14 mouse cellular contexts compared by ENCODE assay signal in genomic region chr5:89149436-89150040, GRCm38 (mm10).
DNase-seq lines count a peak whose midpoint lies in the region; ATAC-seq lines count a peak whose summit lies in the region.
"Had no signal": no experiment of that assay in that cellular context is flagged by ENCODE, and none has a peak within 500 bp of the region (broad histone marks: within the 10 kb centered on the region; RNA-seq: fewer than 3 reads in every experiment).

No protein-coding gene starts in this region.

- H3K36me3 ChIP-seq in heart, embryonic 10.5 days, result no peaks in the 10 kb centered on the region
- H3K36me3 ChIP-seq in intestine, embryonic 14.5 days (ENCODE audit: control insufficient read depth, insufficient read depth, low read length), result no peaks in the 10 kb centered on the region
- H3K36me3 ChIP-seq: limb, embryonic 13.5 days had no signal

- WGBS in heart, embryonic 10.5 days, result 27% methylated on average over 2 of the region's 2 CpGs
- WGBS in intestine, embryonic 14.5 days, result 19% methylated on average over 2 of the region's 2 CpGs

- no peaks in the 10 kb centered on the region for H3K27me3 ChIP-seq in heart, embryonic 10.5 days (ENCODE audit: insufficient read depth, poor library complexity, severe bottlenecking)
- H3K27me3 ChIP-seq in intestine, embryonic 14.5 days (replicated peaks; ENCODE audit: control insufficient read depth, insufficient read depth, low read length), result no peaks in the 10 kb centered on the region
- H3K27me3 ChIP-seq: CH12.LX; limb, embryonic 13.5 days had no signal

- H3K9me3 ChIP-seq in heart, embryonic 10.5 days, result no peaks in the 10 kb centered on the region
- no peaks in the 10 kb centered on the region for H3K9me3 ChIP-seq in intestine, embryonic 14.5 days (ENCODE audit: control insufficient read depth, low read length)
- H3K9me3 ChIP-seq: limb, embryonic 13.5 days had no signal

- no peak overlapping the region for H3K9ac ChIP-seq in intestine, embryonic 14.5 days (ENCODE audit: low read length)
- H3K9ac ChIP-seq: limb, embryonic 13.5 days had no signal

- peaks cover 19% of the 10 kb centered on the region for H3K4me1 ChIP-seq in heart, embryonic 10.5 days
- peaks cover 33% of the 10 kb centered on the region for H3K4me1 ChIP-seq in intestine, embryonic 14.5 days (replicated peaks; ENCODE audit: control insufficient read depth, insufficient read depth, low read length)

- no peak for ATAC-seq in intestine, embryonic 14.5 days (replicated peaks; ENCODE audit: low FRiP score, low TSS enrichment, low read depth)
- ATAC-seq in megakaryocyte-erythroid progenitor cell, adult 5-6 weeks (replicated peaks; ENCODE audit: low FRiP score, low TSS enrichment, poor library complexity, severe bottlenecking), result no peak
- ATAC-seq: hindbrain, postnatal 0 days; lung, postnatal 0 days had no signal

- H3K27ac ChIP-seq in heart, embryonic 10.5 days, result peak overlapping the region; percentile 52; the same call in 1 of the 2 replicates
- 0 out of 2 replicates have a peak overlapping the region, but pooled peaks have one; percentile 2 for H3K27ac ChIP-seq in intestine, embryonic 14.5 days (ENCODE audit: low read depth)
- H3K27ac ChIP-seq: hindbrain, postnatal 0 days; limb, embryonic 13.5 days had no signal

- H3K4me2 ChIP-seq in intestine, embryonic 14.5 days (ENCODE audit: low read length), result no peak overlapping the region
- H3K4me2 ChIP-seq: limb, embryonic 13.5 days had no signal

- intact Hi-C loops in heart, postnatal 25 days (cut with DNase I), result loop anchor here (10.0 kb wide), 1 partner anchor 215 kb away; no protein-coding TSS in a partner anchor

- H3K4me3 ChIP-seq in heart, embryonic 10.5 days, result no peak overlapping the region
- H3K4me3 ChIP-seq in intestine, embryonic 14.5 days (ENCODE audit: low read depth, low read length), result no peak overlapping the region
- H3K4me3 ChIP-seq: limb, embryonic 13.5 days had no signal

- peak; percentile 94 for DNase-seq in heart, adult 11 months
- DNase-seq in heart, postnatal 25 days (ENCODE audit: low spot score), result no peak
- peak; percentile 20 for DNase-seq in embryo, embryonic 11 days
- peak; percentile 78 for DNase-seq in heart, embryonic 10.5 days (ENCODE audit: low spot score)
- DNase-seq in intestine, embryonic 14.5 days (ENCODE audit: low spot score), result peak; percentile 52
- DNase-seq in adrenal gland, postnatal 25 days, result no peak
- no peak for DNase-seq in retina, embryonic 14.5 days (ENCODE audit: low spot score)
- DNase-seq: adrenal gland, postnatal 14 days; cerebellum, adult 8-10 months had no signal

Comparison
In these comparisons a context has a peak if more than half of its experiments do, and no peak if none do; other contexts are left out.
1. DNase-seq: peak in heart, adult 11 months (single experiment), embryo, embryonic 11 days (single experiment), heart, embryonic 10.5 days (single experiment) and intestine, embryonic 14.5 days (single experiment); none in heart, postnatal 25 days (single experiment), adrenal gland, postnatal 25 days (single experiment) and retina, embryonic 14.5 days (single experiment).